Mouse (Mus musculus): Measurements from ENCODE around the gene Dynll2. TPM values are rescaled to one million over a fixed set of nuclear protein-coding genes. Genes with fewer than 3 reads are reported as not detected.
A peak's percentile ranks its signal among the peaks of the same experiment; 100 is the strongest.

The Dynll2 gene
- 1 to 10 TPM; 4.3 to 4.4 TPM for polyA plus RNA-seq (2017; shearing (Covaris generic))

DNA sequence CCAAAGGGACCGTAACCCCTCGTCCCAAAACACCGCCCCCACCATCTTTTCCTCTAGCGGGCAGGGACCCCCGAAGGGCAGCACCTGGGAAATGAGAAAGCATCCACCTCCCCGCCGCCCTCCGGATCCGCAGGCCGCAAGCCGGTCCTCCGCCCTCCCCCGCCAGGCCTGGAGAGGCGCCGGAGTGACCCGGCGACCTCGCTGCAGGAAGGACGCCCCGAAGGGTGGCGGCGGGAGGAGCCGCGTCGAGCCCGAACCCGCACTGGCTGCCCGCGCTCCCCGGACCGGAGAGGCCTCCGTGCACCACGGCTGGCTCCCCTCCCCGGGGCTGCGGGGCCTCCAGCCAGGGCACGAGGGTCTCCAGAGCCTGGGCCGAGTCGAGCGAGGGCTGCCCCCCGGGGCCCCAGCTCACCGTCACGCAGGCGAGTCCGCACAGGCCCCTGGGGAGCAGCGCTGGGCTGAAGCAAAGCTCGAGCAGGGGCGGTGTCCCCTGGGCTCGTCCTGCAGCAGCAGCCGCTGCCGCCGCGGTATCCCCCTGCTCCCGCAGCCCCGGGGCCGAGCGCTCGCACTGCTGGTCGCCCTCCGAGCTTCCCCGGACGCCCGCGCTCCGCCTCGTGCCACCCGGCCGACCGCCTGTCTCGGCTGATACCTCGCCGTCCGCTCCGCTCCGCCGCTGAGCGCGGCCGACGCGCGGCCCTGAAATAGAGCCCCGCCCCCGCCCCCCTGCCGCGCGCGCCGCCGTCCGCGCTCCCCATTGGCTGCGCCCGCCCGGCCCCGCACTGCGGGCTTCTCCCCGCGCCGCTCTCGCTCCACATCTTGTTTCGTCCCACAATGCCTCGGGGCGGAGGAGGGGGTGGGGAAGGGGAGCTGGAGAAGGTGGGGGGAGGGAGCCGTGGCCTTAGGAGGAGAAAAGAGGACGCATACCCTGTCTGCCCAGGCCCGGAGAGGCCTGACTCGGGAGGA, at the start of gene Dynll2:
Gene Dynll2, minus strand, starts transcription at position 703 of the 963 bp plus-strand sequence.
- ATAC-seq = peak; percentile 77

DNA sequence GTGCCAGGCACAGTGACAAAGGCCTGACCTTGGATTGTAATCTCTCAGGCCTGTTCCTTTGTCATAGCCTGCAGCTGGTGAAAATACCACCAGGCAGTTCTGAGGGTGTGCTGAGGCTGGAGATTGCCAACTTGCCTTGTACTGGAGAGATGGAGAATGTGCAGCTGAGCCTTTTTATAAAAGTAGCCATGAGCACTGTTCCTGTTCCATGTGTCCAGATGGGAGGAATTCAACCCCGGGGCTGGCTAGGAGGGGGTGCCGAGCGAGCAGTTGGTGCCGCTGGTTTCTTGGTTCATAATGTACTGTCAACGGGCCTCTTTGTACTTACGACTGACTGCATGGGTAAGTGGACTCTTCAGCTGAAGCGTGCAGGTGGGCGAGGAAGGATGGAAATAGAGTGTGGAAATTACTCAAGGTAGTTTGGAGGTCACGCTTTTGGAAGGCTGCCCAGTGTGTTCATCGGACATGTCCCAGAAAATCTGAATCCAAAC, 49.5 kb upstream of the Dynll2 start:
- ATAC-seq = no peak

DNA sequence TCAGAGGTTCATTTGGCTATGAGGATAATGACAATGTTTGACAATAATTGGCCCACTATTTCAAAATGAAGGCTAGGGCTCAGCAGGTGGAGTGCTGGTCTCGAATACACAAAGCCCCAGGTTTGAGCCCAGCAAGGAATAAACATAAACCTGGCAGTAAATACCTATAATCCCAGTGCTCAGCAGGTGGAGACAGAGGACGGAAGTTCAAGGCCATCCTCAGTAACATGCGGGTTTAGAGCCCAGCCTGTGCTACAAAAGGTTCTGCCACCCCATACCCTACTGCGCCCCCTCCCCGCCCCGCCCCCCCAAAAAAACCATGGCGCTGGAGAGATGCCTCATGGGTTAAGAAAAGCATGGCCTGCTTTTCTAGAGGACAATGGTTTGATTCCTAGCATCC, 48.6 kb upstream of the Dynll2 start:
- no peak for ATAC-seq

DNA sequence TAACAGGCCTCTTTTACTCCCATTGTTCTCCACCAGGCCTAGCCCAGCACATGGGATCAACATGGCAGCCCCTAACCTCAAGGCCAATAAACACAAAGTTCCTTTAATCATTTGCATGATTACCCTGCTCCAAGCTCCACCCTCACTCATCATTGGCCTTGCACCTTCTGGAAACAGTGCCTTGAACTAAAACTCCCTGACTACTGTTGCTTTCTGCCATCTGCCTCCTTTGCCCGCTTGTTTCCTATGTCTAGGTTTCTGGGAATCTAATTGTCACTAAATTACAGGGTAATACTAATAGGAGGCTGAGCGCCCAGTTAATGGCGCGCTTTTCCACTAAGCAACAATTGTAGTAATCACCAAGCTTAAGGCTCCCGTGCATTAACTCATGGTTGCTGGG, 44.4 kb upstream of the Dynll2 start:
- no peak for ATAC-seq

DNA sequence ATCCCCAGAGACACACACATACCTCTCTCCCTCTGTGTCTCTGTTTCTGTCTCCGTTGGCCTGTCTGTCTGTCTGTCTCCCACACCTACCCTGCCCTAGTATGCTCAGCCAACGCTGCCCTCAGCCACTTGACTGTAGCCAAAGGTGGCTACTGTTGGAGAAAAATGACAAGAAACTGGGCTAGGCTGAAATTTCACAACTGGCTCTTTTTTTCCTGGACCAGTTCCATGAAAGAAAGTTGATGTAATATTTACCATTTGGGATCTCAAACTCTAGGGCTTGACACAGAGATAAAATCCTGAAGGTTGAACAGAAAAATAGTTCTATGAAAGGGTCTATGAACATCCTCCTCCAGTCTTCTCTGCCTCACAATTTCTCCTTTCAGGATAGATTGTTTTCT, 43.5 kb upstream of the Dynll2 start:
- no peak for ATAC-seq

DNA sequence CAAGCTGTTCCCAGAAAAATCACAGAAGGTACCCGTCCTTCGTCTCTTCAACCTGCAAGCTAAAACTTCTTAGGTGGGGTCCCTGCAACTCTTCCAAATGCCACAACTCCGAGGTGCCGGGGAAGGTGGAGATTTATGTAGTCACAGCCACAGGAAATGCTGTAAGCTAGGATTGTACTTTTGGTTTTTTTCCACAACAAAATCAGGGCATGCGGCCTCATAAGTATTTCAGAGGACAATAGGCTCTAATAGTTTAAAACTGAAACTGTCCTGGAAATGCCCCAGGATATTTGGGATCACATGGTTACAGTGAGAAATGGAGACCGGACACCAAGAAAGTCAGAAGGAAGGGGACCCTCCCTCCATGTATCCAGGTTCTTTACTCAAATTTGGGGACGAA, 42.9 kb upstream of the Dynll2 start:
- no peak for ATAC-seq

DNA sequence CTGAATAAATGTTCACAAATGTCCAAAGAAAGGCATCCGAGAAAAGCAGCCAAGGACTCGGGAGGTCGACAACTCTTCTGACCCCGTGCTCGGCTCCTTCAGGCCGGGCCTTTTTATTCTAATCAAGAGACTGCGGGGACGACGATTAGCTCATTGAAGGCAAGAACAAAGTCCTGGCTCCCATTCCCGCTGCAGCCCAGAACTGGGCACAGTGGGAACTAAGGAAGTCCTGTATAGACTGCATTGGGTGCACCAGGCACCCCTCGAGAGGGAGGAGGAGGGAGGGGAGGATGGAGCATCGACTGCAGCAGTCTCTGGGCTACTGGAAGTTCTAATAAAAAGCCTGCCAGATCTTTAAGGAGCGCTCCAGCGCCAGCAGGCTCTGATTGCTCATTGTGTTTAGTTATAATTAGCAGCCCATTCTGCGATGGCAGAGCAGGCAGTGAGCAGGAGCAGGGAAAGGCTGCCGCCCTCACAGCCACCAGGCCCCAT, 40.9 kb upstream of the Dynll2 start:
- no peak for ATAC-seq

DNA sequence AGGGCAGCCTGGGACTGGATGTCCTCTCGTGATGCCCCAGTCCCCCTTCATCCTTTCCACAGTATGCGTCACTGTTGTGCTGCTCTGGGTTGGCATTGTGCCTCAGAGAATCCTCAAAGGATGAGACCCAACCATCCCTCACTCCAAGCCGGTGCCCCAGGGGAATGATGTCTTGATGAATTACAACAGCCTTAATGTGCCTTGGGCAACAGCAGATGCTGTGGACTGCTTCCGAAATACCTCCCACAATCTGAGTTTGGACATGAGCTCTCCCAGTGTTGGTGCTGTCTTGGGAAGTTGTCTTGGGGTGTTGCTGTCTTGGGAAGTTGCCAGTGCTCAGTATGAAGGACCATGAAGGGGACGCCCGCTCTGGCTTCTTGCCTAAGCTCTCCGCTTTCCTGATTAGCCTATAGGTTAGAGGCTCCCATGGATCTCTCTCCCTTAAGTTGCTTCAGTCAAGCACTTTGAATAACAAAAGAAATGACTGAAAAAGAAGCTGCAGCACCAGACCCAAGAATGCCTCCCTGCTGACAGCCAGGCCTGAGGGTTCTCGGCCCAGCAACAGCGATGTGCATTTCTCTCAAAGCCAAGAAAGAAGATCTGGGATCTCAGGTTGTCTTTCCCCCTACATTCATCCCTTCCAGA, 40.2 kb upstream of the Dynll2 start:
- no peak for ATAC-seq

DNA sequence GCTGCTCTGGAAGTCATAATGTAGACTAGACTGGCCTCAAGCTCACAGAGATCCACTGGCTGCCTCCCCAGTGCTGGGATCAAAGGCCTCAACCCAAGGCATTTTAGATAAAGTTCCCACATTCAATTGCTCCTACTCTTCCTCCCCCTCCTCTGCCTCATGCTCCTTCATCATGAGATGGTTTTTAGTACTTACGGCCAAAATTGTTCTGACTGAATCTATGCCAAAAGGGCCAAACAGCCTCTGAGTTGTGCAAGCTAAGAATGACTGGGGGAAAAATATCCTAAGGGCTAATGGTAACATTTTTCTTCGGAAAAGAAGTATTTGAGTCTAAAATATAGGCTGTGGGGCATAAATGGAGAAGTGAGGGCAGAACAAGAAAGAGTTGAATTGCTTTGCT, 36.6 kb upstream of the Dynll2 start:
- no peak for ATAC-seq

DNA sequence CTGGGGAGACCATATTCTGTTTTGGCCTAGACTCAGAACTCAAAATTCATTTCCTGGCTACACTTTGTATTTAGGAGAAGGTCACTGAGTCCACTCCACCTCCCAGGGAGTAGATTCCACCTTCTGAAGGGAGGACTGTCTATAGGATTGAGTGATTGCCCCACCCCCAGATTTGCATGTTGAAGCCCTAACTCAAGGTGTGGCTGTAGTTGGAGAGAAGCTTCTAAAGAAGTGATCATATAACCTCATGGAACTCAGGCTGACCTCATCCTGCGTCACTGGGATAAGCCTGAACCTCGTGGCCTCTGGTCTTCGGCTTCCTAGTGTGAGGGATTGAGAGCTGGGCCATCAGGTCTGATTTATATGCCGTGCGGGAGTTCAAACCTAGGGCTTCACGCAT, 28.5 kb upstream of the Dynll2 start:
- no peak for ATAC-seq

DNA sequence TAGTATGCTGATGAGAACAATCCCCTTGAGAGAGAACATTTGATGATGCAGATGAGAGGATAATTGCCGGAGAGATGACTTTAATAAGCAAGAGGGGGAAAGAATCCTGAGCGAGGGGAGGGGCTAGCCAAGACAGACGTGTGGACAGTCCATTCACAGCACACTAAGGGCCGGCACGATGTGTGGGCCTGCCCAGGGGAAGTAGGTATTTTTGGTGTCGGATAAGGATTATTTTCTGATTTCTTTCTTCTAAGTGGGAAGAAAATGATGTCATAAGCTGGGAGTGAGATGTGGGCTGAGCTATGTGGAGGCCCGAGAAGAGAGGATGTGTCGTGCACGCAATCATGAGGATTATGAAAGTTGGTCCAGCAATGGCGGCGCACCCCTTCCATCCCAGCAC, 27.8 kb upstream of the Dynll2 start:
- ATAC-seq = no peak

DNA sequence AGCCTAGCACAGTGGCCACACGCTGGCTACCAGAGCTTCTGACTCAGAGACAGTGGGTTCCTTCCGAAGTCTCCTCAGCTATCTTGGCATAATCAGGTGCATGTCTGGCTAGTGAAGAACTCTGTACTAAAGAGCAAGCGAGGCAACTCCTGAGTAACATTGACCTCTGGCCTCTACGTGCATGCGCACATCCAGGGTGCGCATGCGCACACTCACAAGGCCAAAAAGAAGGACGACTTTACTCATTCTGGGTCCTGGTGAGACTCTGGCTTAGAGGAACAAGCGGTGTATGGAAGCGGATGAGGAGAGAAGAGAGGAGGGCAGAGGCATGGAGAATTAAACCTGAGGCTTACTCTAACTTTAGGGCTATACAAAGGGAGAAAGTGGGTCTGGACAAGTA, 26.3 kb upstream of the Dynll2 start:
- ATAC-seq = no peak

DNA sequence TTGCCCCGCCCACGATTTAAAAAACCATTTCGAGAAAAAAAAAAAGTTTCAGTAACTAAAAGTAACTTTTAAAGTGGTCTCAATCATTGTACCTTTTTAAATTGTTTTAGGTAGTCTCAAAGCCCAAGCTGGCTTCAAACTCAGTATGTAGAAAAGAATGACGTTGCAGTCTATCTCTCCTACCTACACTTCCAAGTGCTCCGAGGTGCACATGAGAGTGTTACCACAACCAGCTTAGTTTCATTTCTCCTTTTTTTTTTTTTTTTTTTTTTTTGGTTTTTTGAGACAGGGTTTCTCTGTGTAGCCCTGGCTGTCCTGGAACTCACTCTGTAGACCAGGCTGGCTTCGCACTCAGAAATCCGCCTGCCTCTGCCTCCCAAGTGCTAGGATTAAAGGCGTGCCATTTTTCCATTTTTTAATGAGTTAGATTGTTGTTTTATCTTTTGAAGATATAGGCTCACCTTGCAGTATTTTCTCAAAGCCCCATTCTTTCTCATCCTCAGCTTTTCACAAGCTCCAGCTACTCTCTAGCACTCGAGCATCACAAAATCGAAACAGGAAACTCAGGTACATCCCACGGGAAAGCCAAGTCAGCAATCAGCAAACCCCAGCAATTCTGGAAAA, 25.4 kb upstream of the Dynll2 start:
- ATAC-seq = no peak

DNA sequence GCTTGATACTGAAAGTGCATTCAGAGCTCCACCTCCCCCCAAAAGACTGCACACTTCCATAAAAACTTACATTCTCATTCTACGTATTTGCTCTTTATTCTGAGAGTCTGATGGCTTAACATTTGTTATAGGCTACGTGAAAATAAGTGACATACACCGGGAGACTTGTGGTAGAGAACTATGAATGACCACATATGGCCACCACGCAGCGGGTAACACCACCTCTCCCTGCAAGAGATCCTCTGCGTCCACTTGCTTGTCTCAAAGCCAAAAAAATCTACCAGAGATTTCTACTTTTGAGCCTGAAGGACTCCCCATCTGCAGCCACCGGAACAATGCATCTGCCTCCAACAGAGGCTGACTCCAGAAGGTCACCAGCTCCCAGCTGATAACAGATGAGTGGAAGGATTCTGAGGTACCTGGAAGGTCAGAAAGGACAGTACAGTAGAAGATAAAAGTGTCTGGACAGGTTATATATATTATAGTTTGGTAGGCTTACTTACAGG, 24.6 kb upstream of the Dynll2 start:
- ATAC-seq = no peak

DNA sequence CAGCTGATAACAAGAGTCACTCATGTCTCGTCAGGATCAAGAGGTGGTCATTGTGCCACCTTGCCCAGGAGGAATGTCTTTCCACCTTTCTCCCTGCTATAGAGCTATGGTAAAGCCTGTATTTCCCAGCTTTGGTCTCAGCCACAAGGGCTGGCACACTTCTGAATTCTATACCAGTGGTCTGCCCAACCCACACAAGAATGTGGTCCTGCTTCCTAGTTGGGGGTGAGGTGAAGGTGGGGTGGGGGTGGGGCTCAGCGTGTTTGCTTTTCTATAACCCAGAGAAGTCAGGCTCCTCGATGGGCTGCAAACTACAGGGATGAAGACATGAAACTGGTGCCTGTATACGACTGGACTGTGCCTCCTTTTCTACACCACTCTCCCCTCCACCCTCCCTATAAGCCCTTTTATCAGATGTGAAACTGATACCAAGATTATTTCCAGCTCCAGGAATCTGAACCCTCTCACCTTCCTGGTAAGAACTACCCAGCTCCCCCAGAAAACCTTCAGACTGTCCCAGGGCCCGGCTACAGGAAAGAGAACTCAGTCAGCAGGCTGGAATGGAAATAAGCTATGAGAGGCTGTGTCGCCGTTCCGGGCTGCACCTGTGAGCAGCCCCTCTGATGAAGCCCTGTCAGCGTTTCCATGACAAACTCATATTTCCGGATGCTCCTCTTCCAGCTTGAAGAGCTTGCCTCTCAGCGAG, 24.0 kb upstream of the Dynll2 start:
- ATAC-seq = peak; percentile 66

DNA sequence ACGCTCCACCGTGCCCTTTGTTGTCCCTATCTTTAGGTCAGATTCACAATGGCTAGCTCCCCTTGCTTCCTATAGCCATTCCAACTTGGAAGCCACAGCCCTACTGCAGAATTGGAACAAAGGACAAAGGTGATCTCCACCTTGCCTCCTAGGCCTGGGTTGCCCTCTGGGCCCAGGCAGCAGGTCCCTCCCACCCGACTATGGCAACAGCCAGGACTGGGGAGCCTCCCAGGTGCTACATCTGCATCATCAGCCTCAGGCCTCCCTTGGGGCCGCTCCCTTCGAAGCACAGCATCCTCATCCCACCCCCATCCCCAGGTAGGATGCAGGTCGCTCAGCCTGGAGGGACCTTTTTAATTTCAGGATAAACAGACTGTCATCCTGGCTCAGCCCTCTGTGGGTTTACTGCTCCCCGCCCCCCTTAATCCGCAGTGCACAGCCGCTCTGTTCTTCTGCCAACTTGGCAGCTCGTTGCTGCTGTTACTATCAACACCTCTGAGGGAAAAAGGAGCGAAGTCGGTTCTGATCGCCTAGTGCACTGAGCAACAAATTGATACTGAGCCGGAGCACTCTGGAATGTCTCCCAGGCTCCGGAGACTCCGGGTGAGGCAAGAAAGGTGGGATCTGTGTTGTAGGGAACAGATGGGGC, 22.3 kb upstream of the Dynll2 start:
- no peak for ATAC-seq

DNA sequence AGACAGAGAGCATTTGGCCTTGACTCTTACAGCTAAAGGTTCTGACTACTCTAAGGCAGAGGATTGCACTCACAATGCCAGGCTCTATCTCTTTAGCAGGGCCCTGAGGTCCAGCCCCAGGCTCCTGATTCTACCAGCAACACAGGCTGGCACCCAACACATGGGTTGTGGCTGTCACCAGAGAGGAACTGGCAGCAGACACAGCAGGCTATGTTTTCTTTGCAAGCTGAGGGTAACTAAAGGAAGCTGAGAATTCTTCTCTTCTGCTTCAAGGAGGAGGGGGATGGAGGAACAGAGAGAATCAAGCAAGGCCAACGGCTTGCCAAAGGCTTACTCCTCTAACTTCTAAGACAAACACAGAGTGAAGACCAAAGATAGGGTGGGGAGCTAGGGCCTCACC, 21.3 kb upstream of the Dynll2 start:
- ATAC-seq = no peak

DNA sequence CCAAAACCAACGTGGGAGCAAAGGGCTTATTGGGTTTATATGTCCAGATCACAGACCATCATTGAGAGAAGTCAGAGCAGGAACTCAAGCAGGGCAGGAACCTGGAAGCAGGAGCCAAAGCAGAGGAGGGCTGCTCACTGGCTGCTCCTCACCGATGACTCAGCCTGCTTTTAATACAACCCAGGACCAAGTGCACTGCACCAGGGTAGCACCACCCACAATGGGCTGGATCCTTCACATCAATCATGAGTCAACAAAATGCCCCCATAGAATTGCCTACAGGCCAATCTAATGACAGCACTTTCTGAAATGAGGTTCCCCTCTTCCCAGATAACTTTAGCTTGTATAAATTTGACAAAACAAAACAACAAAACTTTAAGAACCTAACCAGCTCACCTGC, 16.8 kb upstream of the Dynll2 start:
- ATAC-seq = no peak

DNA sequence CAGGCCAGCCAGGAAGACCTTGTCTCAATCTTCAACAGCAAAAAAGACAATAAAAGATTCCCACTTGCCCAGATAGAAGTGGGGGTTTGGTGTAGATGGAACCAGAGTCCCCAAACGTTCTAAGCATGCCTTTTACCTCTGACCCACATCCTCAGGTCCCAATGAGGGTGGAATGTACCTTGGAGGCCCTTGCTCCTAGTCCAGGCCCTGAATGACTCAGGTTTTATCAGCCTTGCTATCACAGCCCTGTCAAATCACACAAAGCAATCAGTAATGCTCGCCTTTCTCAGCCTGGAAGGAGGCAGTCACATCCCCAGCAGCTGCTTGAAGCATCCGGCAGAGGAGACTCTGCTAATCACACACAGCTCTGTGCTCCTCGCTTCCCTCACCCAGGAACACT, 15.4 kb upstream of the Dynll2 start:
- ATAC-seq = no peak

DNA sequence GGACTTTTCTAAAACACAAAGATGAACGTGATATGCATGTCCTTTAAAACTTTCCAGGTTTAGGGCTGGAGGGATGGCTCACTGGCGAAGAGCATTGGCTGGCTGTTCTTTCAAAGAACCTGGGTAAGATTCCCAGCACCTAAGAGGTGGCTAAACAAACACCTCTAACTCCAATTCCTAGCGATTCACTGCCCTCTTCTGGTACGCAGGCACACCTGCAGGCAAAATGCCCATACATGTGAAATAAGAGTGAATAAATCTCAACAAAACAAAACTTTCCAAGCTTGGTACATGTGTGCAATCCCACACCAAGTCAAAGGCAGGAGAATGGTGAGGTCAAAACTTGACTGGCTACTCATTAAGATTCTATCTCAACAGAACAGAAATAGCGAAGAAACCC, 12.4 kb upstream of the Dynll2 start:
- ATAC-seq = no peak

DNA sequence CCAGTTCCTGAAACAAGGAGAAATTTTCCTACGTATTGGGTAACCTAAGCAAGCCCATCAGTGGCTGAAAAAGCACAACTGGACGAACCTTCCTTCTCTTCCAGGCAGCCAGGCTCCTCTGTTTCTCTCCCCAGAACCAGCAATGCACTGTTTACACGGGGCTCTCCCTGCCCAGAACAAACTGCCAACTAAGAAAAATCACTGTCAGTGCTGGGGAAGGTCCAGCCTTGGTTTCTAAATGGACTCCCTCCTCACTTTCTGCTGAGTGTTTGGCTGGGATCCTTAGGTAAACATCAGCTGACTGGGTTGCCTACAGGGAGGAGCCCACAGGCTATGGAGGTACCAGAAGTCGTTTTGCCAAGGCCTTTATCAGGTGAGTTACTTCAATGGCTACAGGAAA, 4.5 kb upstream of the Dynll2 start:
- no peak for ATAC-seq

DNA sequence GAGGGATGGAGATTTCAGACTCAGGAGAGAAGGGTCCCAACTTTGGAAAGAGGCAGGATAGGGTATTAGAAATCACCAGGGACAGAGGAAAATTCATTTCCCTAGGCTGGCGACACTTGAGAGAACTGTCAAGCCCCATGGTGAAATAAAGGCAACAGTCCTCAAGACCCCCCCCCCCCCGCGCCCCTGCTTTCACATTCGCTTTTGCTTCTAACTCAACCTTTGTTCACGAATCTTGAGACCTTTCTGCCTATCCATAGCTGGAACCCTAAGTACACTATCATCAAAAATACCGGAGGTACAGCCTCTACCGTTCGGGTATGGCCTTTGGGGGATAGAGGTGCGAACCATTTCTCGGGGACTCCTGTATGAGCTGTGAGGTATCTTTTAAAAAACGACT, 528 bp upstream of the Dynll2 start:
- no peak for ATAC-seq

All from activated CD4-positive, CD25-positive, alpha-beta regulatory T cell, adult 4 months (primary cell).